Mouse (Mus musculus): ENCODE measurements around the gene Lcn5. TPM values are rescaled to one million over a fixed set of nuclear protein-coding genes. Genes with fewer than 3 reads are reported as not detected.
A peak's percentile ranks its signal among the peaks of the same experiment; 100 is the strongest.
"Not testable (repeated sequence)": the region's sequence is repeated elsewhere in the genome, so short reads cannot be mapped to it uniquely, and the experiment has no call there.

The Lcn5 gene
- polyA plus RNA-seq, 1 experiment from 2014 or later = not detected

DNA sequence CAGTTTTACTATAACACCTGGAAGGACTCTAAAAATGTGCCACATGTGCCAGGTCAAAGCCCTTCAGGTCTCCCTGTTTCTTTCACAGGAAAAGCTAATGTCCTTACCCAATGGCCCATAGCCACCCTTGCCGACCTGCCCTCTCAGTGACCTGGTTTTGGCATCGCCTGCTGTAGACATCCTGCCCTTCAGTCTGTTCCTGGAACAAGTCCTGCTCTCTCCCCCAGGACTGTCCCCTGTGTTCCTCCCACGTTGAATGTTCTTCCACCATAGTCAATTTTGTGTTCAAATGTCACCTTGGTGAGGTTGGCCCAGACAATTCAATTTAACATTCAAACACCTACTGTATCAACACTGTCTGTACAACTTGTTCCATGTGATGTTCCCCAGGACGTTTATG lies 39.2 kb downstream of the Lcn5 start:
- no peaks in the 10 kb centered on the region for H3K36me3 ChIP-seq
- H3K4me1 ChIP-seq = no peaks in the 10 kb centered on the region
- H3K9me3 ChIP-seq (replicated peaks) = no peaks in the 10 kb centered on the region
- no peak overlapping the region for H3K27ac ChIP-seq
- no peak overlapping the region for H3K4me3 ChIP-seq
- no peaks in the 10 kb centered on the region for H3K27me3 ChIP-seq (ENCODE audit: low read depth, poor library complexity, severe bottlenecking)
- no peak for DNase-seq (ENCODE audit: low spot score)
- 76% methylated on average over 4 of the region's 4 CpGs for WGBS

DNA sequence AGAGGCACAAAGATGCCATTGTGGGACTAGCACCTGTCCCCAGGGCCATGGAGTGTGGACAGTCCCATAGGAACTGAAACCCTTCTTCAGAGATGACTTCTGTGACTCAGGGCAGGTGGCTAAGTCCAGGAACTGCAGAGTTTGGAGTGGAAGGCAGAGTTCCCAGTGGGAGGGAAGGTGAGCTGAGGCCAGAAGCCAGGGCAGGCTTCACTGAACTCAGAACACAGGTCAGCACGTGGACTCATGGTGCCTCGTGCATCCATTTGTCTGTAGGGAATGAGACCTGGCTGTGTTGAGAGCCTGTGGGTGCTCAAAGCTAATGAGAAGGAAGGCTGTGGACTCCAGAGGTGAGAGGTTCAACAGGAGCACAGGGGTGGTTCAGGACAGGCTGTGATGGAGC lies 40.9 kb downstream of the Lcn5 start:
- DNase-seq (ENCODE audit: low spot score) = no peak
- WGBS = 84% methylated on average over 2 of the region's 2 CpGs
- no peaks in the 10 kb centered on the region for H3K27me3 ChIP-seq (ENCODE audit: low read depth, poor library complexity, severe bottlenecking)

DNA sequence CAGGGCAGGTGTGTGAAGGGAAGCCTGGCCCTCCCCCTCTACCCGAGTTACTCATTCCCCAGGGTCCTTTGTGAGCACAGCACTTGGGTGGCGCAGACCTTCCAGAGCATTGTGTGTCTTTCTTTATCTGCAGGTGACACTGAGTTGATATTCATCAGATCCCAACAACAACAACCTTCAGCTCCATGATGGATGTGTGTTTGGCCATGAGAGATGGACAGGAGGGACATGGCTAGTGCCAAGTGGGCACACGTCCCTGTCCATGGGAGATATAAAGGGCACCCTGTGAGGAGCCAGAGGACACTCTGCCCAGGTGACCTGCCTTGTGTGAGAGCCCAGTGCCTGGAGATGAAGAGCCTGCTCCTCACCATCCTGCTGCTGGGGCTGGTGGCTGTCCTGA lies 42.0 kb downstream of the Lcn5 start, which contains the start of gene Obp2a:
TSS of gene Obp2a (plus strand) at position 301 of the 400 bp plus-strand sequence.
- not testable (repeated sequence) for DNase-seq (ENCODE audit: low spot score); H3K27me3 ChIP-seq (ENCODE audit: low read depth, poor library complexity, severe bottlenecking); H3K27ac ChIP-seq; H3K9me3 ChIP-seq (replicated peaks); H3K4me3 ChIP-seq; H3K4me1 ChIP-seq; H3K36me3 ChIP-seq
- WGBS = 90% methylated on average over 3 of the region's 3 CpGs

More for the DNA sequence above, 40.9 kb downstream of the Lcn5 start:
- Histone ChIP-seq H3K4me1 (no peaks in the 10 kb centered on the region), H3K9me3 (replicated peaks) (no peaks in the 10 kb centered on the region), H3K4me3 (no peak overlapping the region), H3K36me3 (no peaks in the 10 kb centered on the region), H3K27ac (no peak overlapping the region)

DNA sequence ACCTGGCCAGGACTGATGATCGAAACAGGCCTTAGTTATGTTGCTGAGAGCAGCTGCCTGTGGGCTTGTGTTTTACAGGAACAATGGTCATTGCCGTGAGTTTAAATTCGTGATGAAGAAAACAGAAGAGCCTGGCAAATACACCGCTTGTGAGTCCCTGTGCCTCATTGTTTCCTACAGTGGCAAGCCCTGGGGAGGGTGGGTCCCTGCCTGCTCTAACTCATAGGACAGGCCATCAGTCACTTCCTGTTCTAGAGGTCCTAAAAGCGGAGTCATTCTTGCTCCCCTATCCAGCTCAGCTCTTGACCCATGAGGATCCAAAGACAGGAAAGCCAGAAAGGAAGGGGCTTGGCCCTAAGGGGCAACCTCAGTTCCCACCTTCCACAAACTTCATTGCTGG lies 43.2 kb downstream of the Lcn5 start:
- H3K27ac ChIP-seq = no peak overlapping the region
- DNase-seq (ENCODE audit: low spot score) = no peak
- H3K27me3 ChIP-seq (ENCODE audit: low read depth, poor library complexity, severe bottlenecking) = no peaks in the 10 kb centered on the region
- no peak overlapping the region for H3K4me3 ChIP-seq
- 87% methylated on average over 5 of the region's 5 CpGs for WGBS
- H3K36me3 ChIP-seq = no peaks in the 10 kb centered on the region
- H3K9me3 ChIP-seq (replicated peaks) = no peaks in the 10 kb centered on the region
- H3K4me1 ChIP-seq = no peaks in the 10 kb centered on the region

DNA sequence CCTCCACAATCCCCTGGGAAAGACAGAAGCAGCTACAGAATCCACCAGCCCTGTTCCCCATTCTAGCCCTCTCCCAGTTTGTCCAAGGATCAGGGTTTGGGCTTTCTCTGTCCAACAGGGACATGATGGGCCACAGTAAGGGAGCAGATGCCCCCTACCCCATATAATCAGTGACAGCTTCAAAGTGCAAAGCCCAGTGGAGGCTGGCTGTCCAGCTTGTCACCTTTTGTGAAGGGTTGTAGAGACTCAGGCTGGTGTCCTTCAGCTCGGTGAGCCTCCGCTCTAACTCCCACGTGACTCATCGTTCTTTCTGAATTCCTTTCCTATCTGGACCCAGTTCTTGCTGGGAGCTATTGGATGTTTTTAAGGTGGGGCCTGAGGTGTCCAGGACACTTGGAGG lies 46.0 kb downstream of the Lcn5 start:
- H3K27me3 ChIP-seq (ENCODE audit: low read depth, poor library complexity, severe bottlenecking) = no peaks in the 10 kb centered on the region
- H3K4me3 ChIP-seq = no peak overlapping the region
- H3K27ac ChIP-seq = no peak overlapping the region
- WGBS = 81% methylated on average over 4 of the region's 4 CpGs
- peaks cover 18% of the 10 kb centered on the region for H3K4me1 ChIP-seq
- H3K9me3 ChIP-seq (replicated peaks) = no peaks in the 10 kb centered on the region
- no peaks in the 10 kb centered on the region for H3K36me3 ChIP-seq
- DNase-seq (ENCODE audit: low spot score) = no peak

DNA sequence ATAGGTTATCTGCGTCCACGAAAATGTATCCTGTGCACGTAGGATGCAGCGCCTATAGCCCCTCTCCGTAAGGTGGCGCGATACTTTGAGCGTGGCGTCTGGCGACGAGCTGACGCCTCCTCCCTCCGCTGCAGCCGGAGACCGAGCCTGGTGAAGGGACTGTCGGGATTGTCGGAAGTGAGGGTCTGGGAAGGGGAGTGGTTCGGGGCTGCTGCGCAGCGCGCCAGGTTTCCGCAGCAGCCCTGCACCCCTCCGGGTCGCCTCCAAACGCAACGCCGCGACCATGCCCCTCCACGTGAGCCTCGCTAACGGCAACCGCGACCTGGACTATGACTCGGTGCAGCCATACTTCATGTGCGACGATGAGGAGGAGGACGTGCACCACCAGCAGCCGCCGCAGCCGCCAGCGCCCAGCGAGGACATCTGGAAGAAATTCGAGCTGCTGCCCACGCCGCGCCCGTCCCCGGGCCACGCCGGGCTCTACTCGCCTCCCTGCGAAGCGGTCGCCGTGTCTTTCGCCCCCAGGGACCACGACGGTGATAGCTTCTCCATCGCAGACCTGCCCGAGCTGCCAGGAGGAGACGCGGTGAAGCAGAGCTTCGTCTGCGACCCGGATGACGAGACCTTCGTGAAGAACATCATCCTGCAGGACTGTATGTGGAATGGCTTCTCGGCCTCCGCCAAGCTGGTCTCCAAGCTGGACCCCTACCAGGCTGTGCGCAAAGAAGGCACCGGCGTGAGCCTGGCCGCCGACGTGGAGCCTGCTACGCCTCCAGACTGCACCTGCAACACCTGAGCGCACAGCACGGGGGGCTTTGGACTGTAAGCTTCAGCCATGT lies 49.1 kb downstream of the Lcn5 start, which contains the start of gene Bmyc:
TSS of gene Bmyc (plus strand) at position 97 of the 839 bp plus-strand sequence.
- DNase-seq (ENCODE audit: low spot score) = peak; percentile 87
- H3K4me3 ChIP-seq = peak within 1 kb of the TSS; percentile 72
- H3K4me1 ChIP-seq = peaks cover 25% of the 10 kb centered on the region
- under 1% methylated on average over 78 of the region's 78 CpGs for WGBS
- 0 out of 2 replicates have a peak, but pooled peaks cover 2% of the 10 kb centered on the region for H3K36me3 ChIP-seq
- H3K27me3 ChIP-seq (ENCODE audit: low read depth, poor library complexity, severe bottlenecking) = no peaks in the 10 kb centered on the region
- H3K9me3 ChIP-seq (replicated peaks) = no peaks in the 10 kb centered on the region
- H3K27ac ChIP-seq = peak within 1 kb of the TSS; percentile 82

DNA sequence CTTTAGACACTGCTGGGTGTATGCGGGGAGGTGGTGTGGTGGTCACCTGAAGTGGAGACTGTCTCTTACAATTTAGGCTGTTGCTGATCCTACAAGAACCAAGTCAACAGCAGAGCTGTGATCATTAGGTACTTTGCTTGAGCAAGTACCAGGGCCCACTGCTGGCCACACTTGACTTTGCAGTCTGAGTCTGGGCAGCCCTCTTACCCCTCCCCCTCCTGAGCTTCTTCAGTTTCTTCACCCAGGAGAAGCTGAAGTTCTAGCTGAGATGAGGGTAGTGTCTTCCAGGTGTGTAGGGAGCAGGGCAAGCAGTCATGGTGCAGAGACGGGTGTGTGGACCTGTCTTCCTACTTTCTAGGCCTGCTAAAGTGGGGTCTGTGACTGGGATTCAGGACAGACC lies 50.4 kb downstream of the Lcn5 start:
- no peak for DNase-seq (ENCODE audit: low spot score)
- Histone ChIP-seq H3K4me1 (peaks cover 26% of the 10 kb centered on the region), H3K27me3 (ENCODE audit: low read depth, poor library complexity, severe bottlenecking) (no peaks in the 10 kb centered on the region), H3K27ac (0 out of 2 replicates have a peak overlapping the region, but pooled peaks have one; percentile 9), H3K9me3 (replicated peaks) (no peaks in the 10 kb centered on the region), H3K36me3 (0 out of 2 replicates have a peak, but pooled peaks cover 2% of the 10 kb centered on the region), H3K4me3 (peak overlapping the region; percentile 20)
- WGBS = 85% methylated on average over 2 of the region's 2 CpGs

DNA sequence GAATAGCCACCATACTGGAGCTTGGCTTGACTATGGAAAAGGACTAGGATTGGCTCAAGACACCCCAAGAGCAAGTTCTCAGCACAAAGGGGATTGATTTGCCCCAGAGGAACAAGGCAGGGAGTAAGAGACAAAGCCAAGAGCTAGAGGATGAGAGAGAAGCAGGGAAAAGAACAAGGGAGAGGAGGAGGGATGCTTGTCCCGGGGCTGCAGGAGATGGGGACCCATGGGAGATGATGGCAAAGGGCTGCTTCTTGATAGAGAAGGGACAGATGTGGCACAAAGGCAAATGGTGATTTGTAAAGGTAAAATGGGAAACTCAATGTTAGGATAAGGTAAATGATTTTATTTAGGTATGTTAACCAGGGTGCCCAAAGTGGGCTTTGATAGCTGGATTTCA lies 51.3 kb downstream of the Lcn5 start:
- WGBS = 88% methylated on average over 1 of the region's 1 CpGs
- peaks cover 26% of the 10 kb centered on the region for H3K4me1 ChIP-seq
- not testable (repeated sequence) for H3K27ac ChIP-seq; H3K9me3 ChIP-seq (replicated peaks); H3K4me3 ChIP-seq; H3K27me3 ChIP-seq (ENCODE audit: low read depth, poor library complexity, severe bottlenecking); DNase-seq (ENCODE audit: low spot score); H3K36me3 ChIP-seq

DNA sequence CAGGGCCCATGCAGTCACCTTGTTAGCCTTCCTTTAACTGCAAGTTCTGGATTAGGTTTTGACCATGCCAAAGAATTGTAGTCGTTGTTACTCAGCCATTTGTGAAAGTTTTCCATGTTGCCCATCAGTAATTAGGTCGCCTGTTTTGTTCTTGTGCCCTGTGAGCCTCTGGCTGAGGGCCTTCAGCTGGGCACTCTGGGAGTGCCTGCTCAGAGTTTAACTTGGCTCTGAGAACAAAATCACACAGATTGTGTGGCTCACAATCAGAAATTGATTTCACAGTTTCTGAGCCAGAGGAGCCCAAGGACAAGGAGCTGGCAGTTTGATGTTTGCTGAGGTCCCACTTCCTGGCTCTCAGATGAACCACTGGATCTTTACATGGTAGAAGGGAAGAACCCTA lies 52.0 kb downstream of the Lcn5 start:
- 73% methylated on average over 2 of the region's 2 CpGs for WGBS
- H3K4me1 ChIP-seq = peaks cover 26% of the 10 kb centered on the region

More for the DNA sequence above, 52.0 kb downstream of the Lcn5 start:
- not testable (repeated sequence) for H3K9me3 ChIP-seq (replicated peaks); H3K4me3 ChIP-seq; H3K36me3 ChIP-seq; H3K27me3 ChIP-seq (ENCODE audit: low read depth, poor library complexity, severe bottlenecking); H3K27ac ChIP-seq; DNase-seq (ENCODE audit: low spot score)

Other genes starting within 250 kb of the Lcn5 start
- gene Fut7, start 234.7 kb upstream of the Lcn5 start, polyA plus RNA-seq (2016; fragmentation: Nextera tagmentation; extraction: Ambion mirVana) = not detected in 2 replicates
- gene Abca2, start 229.2 kb upstream of the Lcn5 start, polyA plus RNA-seq (2016; fragmentation: Nextera tagmentation; extraction: Ambion mirVana) = 2.8 and 4.4 TPM in 2 replicates
- gene Clic3, start 201.1 kb upstream of the Lcn5 start, polyA plus RNA-seq (2016; fragmentation: Nextera tagmentation; extraction: Ambion mirVana) = 0.30 and 1.1 TPM in 2 replicates
- gene Paxx, start 196.9 kb upstream of the Lcn5 start, polyA plus RNA-seq (2016; fragmentation: Nextera tagmentation; extraction: Ambion mirVana) = 10.0 and 14.6 TPM in 2 replicates
- not detected in 2 replicates for gene Ptgds, start 187.9 kb upstream of the Lcn5 start, polyA plus RNA-seq (2016; fragmentation: Nextera tagmentation; extraction: Ambion mirVana)
- gene Lcn12, start 164.0 kb upstream of the Lcn5 start, polyA plus RNA-seq (2016; fragmentation: Nextera tagmentation; extraction: Ambion mirVana) = not detected in 2 replicates
- 83.6 and 94.6 TPM in 2 replicates for gene Fbxw5, start 157.2 kb upstream of the Lcn5 start, polyA plus RNA-seq (2016; fragmentation: Nextera tagmentation; extraction: Ambion mirVana)
- gene C8g, start 156.2 kb upstream of the Lcn5 start, polyA plus RNA-seq (2016; fragmentation: Nextera tagmentation; extraction: Ambion mirVana) = 6.1 and 7.0 TPM in 2 replicates
- 46.1 and 46.2 TPM in 2 replicates for gene Traf2, start 111.0 kb upstream of the Lcn5 start, polyA plus RNA-seq (2016; fragmentation: Nextera tagmentation; extraction: Ambion mirVana)
- 307 and 320 TPM in 2 replicates for gene Edf1, start 100.1 kb upstream of the Lcn5 start, polyA plus RNA-seq (2016; fragmentation: Nextera tagmentation; extraction: Ambion mirVana)
- gene Mamdc4, start 83.1 kb upstream of the Lcn5 start, polyA plus RNA-seq (2016; fragmentation: Nextera tagmentation; extraction: Ambion mirVana) = 2.3 and 8.2 TPM in 2 replicates
- 157 and 161 TPM in 2 replicates for gene Phpt1, start 82.7 kb upstream of the Lcn5 start, polyA plus RNA-seq (2016; fragmentation: Nextera tagmentation; extraction: Ambion mirVana)
- gene Ajm1, start 76.2 kb upstream of the Lcn5 start, polyA plus RNA-seq (2016; fragmentation: Nextera tagmentation; extraction: Ambion mirVana) = 0.06 and 0.08 TPM in 2 replicates
- 83.3 and 88.5 TPM in 2 replicates for gene Rabl6, start 49.4 kb upstream of the Lcn5 start, polyA plus RNA-seq (2016; fragmentation: Nextera tagmentation; extraction: Ambion mirVana)
- gene Ccdc183, start 40.3 kb upstream of the Lcn5 start, polyA plus RNA-seq (2016; fragmentation: Nextera tagmentation; extraction: Ambion mirVana) = 0.13 TPM in 1 of 2 replicates, not detected in the other
- gene Tmem141, start 35.9 kb upstream of the Lcn5 start, polyA plus RNA-seq (2016; fragmentation: Nextera tagmentation; extraction: Ambion mirVana) = 17.0 and 20.7 TPM in 2 replicates
- 0.34 and 0.43 TPM in 2 replicates for gene Fcna, start 29.9 kb upstream of the Lcn5 start, polyA plus RNA-seq (2016; fragmentation: Nextera tagmentation; extraction: Ambion mirVana)
- gene Lcn8, start 4.8 kb upstream of the Lcn5 start, polyA plus RNA-seq (2016; fragmentation: Nextera tagmentation; extraction: Ambion mirVana) = not detected in 2 replicates
- gene Lcn6, start 18.8 kb downstream of the Lcn5 start, polyA plus RNA-seq (2016; fragmentation: Nextera tagmentation; extraction: Ambion mirVana) = not detected in 2 replicates
- gene Lcn10, start 24.8 kb downstream of the Lcn5 start, polyA plus RNA-seq (2016; fragmentation: Nextera tagmentation; extraction: Ambion mirVana) = not detected in 2 replicates
- not detected in 2 replicates for gene Obp2a, start 42.1 kb downstream of the Lcn5 start, polyA plus RNA-seq (2016; fragmentation: Nextera tagmentation; extraction: Ambion mirVana)
- 73.4 and 77.5 TPM in 2 replicates for gene Bmyc, start 48.8 kb downstream of the Lcn5 start, polyA plus RNA-seq (2016; fragmentation: Nextera tagmentation; extraction: Ambion mirVana)
- not detected in 2 replicates for gene Obp2b, start 79.1 kb downstream of the Lcn5 start, polyA plus RNA-seq (2016; fragmentation: Nextera tagmentation; extraction: Ambion mirVana)
- not detected in 2 replicates for gene Lcn3, start 107.6 kb downstream of the Lcn5 start, polyA plus RNA-seq (2016; fragmentation: Nextera tagmentation; extraction: Ambion mirVana)
- gene Lcn11, start 119.1 kb downstream of the Lcn5 start, polyA plus RNA-seq (2016; fragmentation: Nextera tagmentation; extraction: Ambion mirVana) = not detected in 2 replicates
- gene Gm13539, start 124.3 kb downstream of the Lcn5 start, polyA plus RNA-seq (2016; fragmentation: Nextera tagmentation; extraction: Ambion mirVana) = not detected in 2 replicates
- not detected in 2 replicates for gene Glt6d1, start 157.9 kb downstream of the Lcn5 start, polyA plus RNA-seq (2016; fragmentation: Nextera tagmentation; extraction: Ambion mirVana)
- gene Lcn9, start 165.2 kb downstream of the Lcn5 start, polyA plus RNA-seq (2016; fragmentation: Nextera tagmentation; extraction: Ambion mirVana) = not detected in 2 replicates
- gene Sohlh1, start 189.3 kb downstream of the Lcn5 start, polyA plus RNA-seq (2016; fragmentation: Nextera tagmentation; extraction: Ambion mirVana) = not detected in 2 replicates
- 0.20 TPM in 1 of 2 replicates, not detected in the other for gene Kcnt1, start 205.8 kb downstream of the Lcn5 start, polyA plus RNA-seq (2016; fragmentation: Nextera tagmentation; extraction: Ambion mirVana)

Measured in limb, embryonic 10.5 days (tissue).